ENCODE assay signal across 17 mouse cellular contexts in genomic region chr2:181189321-181189720, GRCm38 (mm10). TPM values are rescaled to one million over a fixed set of nuclear protein-coding genes. Genes with fewer than 3 reads are reported as not detected.
DNase-seq lines count a peak whose midpoint lies in the region; ATAC-seq and TF ChIP-seq lines count a peak whose summit lies in the region.
"Had no signal": no experiment of that assay in that cellular context is flagged by ENCODE, and none has a peak within 500 bp of the region (broad histone marks: within the 10 kb centered on the region; RNA-seq: fewer than 3 reads in every experiment).

No protein-coding gene starts in this region.

- no peak overlapping the region for H3K4me2 ChIP-seq in liver, embryonic 11.5 days
- H3K4me2 ChIP-seq in heart, embryonic 11.5 days: no peak overlapping the region

- in situ Hi-C loops in ES-E14 (cut with MboI; ENCODE audit: low sequenced_read_pairs in 2 of 2, unreplicated experiment in 2 of 2): no loop called here

- H3K4me3 ChIP-seq in gastrocnemius, adult 2 months: no peak overlapping the region
- H3K4me3 ChIP-seq in liver, adult 2 months (ENCODE audit: insufficient read depth, low read depth, low read length): no peak overlapping the region
- H3K4me3 ChIP-seq in liver, embryonic 11.5 days (ENCODE audit: low read depth, low read length): no peak overlapping the region
- peak overlapping the region in 1 of 2 experiments; percentile 32; a peak in 1 of 4 replicates for H3K4me3 ChIP-seq in ES-E14 (ENCODE audit: insufficient read depth in 1 of 2, low read depth in 1 of 2, low read length in 2 of 2, poor library complexity in 1 of 2, severe bottlenecking in 1 of 2)
- H3K4me3 ChIP-seq in macrophage (ENCODE audit: inconsistent target): no peak overlapping the region
- no peak overlapping the region for H3K4me3 ChIP-seq in heart, embryonic 11.5 days (ENCODE audit: low read depth, low read length)

- ATAC-seq in liver, embryonic 11.5 days (replicated peaks; ENCODE audit: low FRiP score): no peak
- no peak for ATAC-seq in heart, embryonic 11.5 days (replicated peaks; ENCODE audit: insufficient number of reproducible peaks, low FRiP score, low TSS enrichment)
- ATAC-seq: midbrain, embryonic 13.5 days had no signal

- H3K9ac ChIP-seq in liver, adult 2 months (ENCODE audit: low read depth, low read length): peak overlapping the region; percentile 19; the same call in 1 of the 2 replicates
- no peak overlapping the region for H3K9ac ChIP-seq in liver, embryonic 11.5 days (ENCODE audit: low read depth, low read length)
- H3K9ac ChIP-seq in ES-E14 (ENCODE audit: insufficient read depth, low read depth, low read length, poor library complexity, severe bottlenecking): peak overlapping the region; percentile 38; the same call in 1 of the 2 replicates
- no peak overlapping the region for H3K9ac ChIP-seq in heart, embryonic 11.5 days (ENCODE audit: low read depth, low read length)

- no peaks in the 10 kb centered on the region for H3K9me3 ChIP-seq in liver, embryonic 11.5 days (ENCODE audit: control insufficient read depth, low read length)
- no peaks in the 10 kb centered on the region for H3K9me3 ChIP-seq in ES-E14 (ENCODE audit: control insufficient read depth, insufficient read depth, low read depth, low read length)
- H3K9me3 ChIP-seq in heart, embryonic 11.5 days (replicated peaks; ENCODE audit: control insufficient read depth, low read length): no peaks in the 10 kb centered on the region
- H3K9me3 ChIP-seq: G1E; midbrain, embryonic 13.5 days had no signal

- no peaks in the 10 kb centered on the region for H3K36me3 ChIP-seq in liver, adult 2 months (ENCODE audit: control insufficient read depth, insufficient read depth, low read length)
- H3K36me3 ChIP-seq in liver, embryonic 11.5 days (ENCODE audit: control insufficient read depth, insufficient read depth, low read length): no peaks in the 10 kb centered on the region
- H3K36me3 ChIP-seq in ES-E14 (ENCODE audit: control insufficient read depth, insufficient read depth, low read length, poor library complexity, severe bottlenecking) (peaks cover 6% of the 10 kb centered on the region; the same call in 1 of the 2 replicates), macrophage (ENCODE audit: inconsistent target) (no peaks in the 10 kb centered on the region)
- H3K36me3 ChIP-seq in heart, embryonic 11.5 days (ENCODE audit: control insufficient read depth, insufficient read depth, low read length): no peaks in the 10 kb centered on the region

- no peaks in the 10 kb centered on the region for H3K79me2 ChIP-seq in liver, adult 2 months (ENCODE audit: control insufficient read depth, insufficient read depth, low read length)
- H3K79me2 ChIP-seq in macrophage (ENCODE audit: inconsistent target): no peaks in the 10 kb centered on the region

- DNase-seq in gastrocnemius, adult 2 months: no peak
- no peak for DNase-seq in gastrocnemius, postnatal 25 days
- peak; percentile 93 for DNase-seq in liver, adult 2 months (ENCODE audit: extremely low read depth, low read depth, low spot score)
- no peak for DNase-seq in liver, embryonic 11.5 days (ENCODE audit: low spot score)
- DNase-seq in ES-E14 (ENCODE audit: low read depth, low spot score): no peak
- DNase-seq in ovary, postnatal 10 days (ENCODE audit: low spot score): no peak
- DNase-seq: cerebellum, adult 11-12 months; left cerebral cortex, postnatal 4 days had no signal

- peak overlapping the region; percentile 93 for H3K27ac ChIP-seq in gastrocnemius, adult 2 months
- peak overlapping the region; percentile 92 for H3K27ac ChIP-seq in liver, adult 2 months (replicated peaks; ENCODE audit: insufficient read depth, low read depth, low read length)
- H3K27ac ChIP-seq in liver, embryonic 11.5 days (ENCODE audit: low read depth, low read length): no peak overlapping the region
- H3K27ac ChIP-seq in ES-E14 (ENCODE audit: insufficient read depth, low read depth, low read length, poor library complexity, severe bottlenecking) (peak overlapping the region; percentile 88; the same call in 1 of the 2 replicates), macrophage (peak overlapping the region; percentile 74; the same call in 1 of the 2 replicates)
- H3K27ac ChIP-seq in heart, embryonic 11.5 days (ENCODE audit: low read depth, low read length): no peak overlapping the region

- intact Hi-C loops in gastrocnemius, adult 2 months (cut with DNase I): loop anchor here (5.0 to 10.0 kb wide), 3 partner anchors 55 to 405 kb away; partner anchors contain the start of genes Helz2, Prpf6, Rtel1 and Samd10

- peaks cover 15% of the 10 kb centered on the region for H3K4me1 ChIP-seq in liver, adult 2 months (ENCODE audit: control insufficient read depth, insufficient read depth, low read length)
- peaks cover 8% of the 10 kb centered on the region for H3K4me1 ChIP-seq in liver, embryonic 11.5 days (replicated peaks; ENCODE audit: control insufficient read depth, insufficient read depth, low read length)
- peaks cover 2 to 4% of the 10 kb centered on the region in 2 experiments; a peak in 2 of 4 replicates for H3K4me1 ChIP-seq in ES-E14 (ENCODE audit: control insufficient read depth in 2 of 2, insufficient read depth in 2 of 2, low read length in 2 of 2, poor library complexity in 1 of 2)
- peaks cover 5% of the 10 kb centered on the region for H3K4me1 ChIP-seq in heart, embryonic 11.5 days (ENCODE audit: control insufficient read depth, insufficient read depth, low read length)

- no peak for TF ChIP-seq POLR2A in liver, adult 2 months (IDR thresholded peaks at IDR 0.05; ENCODE audit: extremely low read depth, insufficient read depth, low read length)

- no peak for TF ChIP-seq CTCF in gastrocnemius, adult 2 months (IDR thresholded peaks at IDR 0.05)
- TF ChIP-seq CTCF in liver, adult 2 months (IDR thresholded peaks at IDR 0.05; ENCODE audit: low read depth, low read length): no peak

- H3K27me3 ChIP-seq in liver, adult 2 months (ENCODE audit: control insufficient read depth, insufficient read depth, low read length): no peaks in the 10 kb centered on the region
- H3K27me3 ChIP-seq in liver, embryonic 11.5 days (replicated peaks; ENCODE audit: control insufficient read depth, insufficient read depth, low read length): no peaks in the 10 kb centered on the region
- no peaks in the 10 kb centered on the region for H3K27me3 ChIP-seq in heart, embryonic 11.5 days (ENCODE audit: control insufficient read depth, insufficient read depth, low read length)

- WGBS in liver, adult 2 months: 22% methylated on average over 1 of the region's 1 CpGs
- 82% methylated on average over 1 of the region's 1 CpGs for WGBS in liver, embryonic 11.5 days
- WGBS in macrophage (ENCODE audit: missing documents): 82% methylated on average over 1 of the region's 1 CpGs
- WGBS in heart, embryonic 11.5 days (ENCODE audit: insufficient replicate concordance): 70% methylated on average over 1 of the region's 1 CpGs

RNA-seq across cellular contexts. Expression of gene Ppdpf, which starts 2.3 kb away (rescaled TPM):
- 10 to 100 TPM; 39.1 to 46.2 TPM for total RNA-seq in gastrocnemius, adult 2 months (2021)
- 10 to 100 TPM; 44.4 to 49.5 TPM for total RNA-seq in gastrocnemius, postnatal 25 days (2021)
- 44.4 and 48.4 TPM in 2 replicates for total RNA-seq in liver, adult 2 months (2014; rRNA removed)
- polyA plus RNA-seq in liver, adult 2 months (2012; rRNA removed): 181 and 217 TPM in 2 replicates
- 172 and 179 TPM in 2 replicates for polyA plus RNA-seq in liver, embryonic 11.5 days (2014; fragmentation: Nextera tagmentation; extraction: Ambion mirVana)
- total RNA-seq in ES-E14 (2012; rRNA removed): 67.1 and 71.8 TPM in 2 replicates
- 10 to 100 TPM in 20 of 26 experiments, 1 to 10 TPM in 6; 3.4 to 39.6 (median 19.1) TPM for total RNA-seq in macrophage (2018; cell fraction: chromatin; rRNA removed)
- 100 to 1,000 TPM in 13 of 26 experiments, 10 to 100 TPM in 13; 60.8 to 145 (median 99.8) TPM for total RNA-seq in macrophage (2018; cell fraction: cytosol; rRNA removed)
- total RNA-seq in macrophage (2018; cell fraction: nucleus; rRNA removed): 10 to 100 TPM; 14.6 to 95.4 (median 48.7) TPM
- 60.5 to 98.7 TPM (median 67.9 TPM) in 3 replicates for polyA plus RNA-seq in macrophage (2018)
- 187 and 214 TPM in 2 replicates for polyA plus RNA-seq in heart, embryonic 11.5 days (2014; fragmentation: Nextera tagmentation; extraction: Ambion mirVana)

RNA-seq across cellular contexts. Expression of gene Ptk6, which starts 13.3 kb away (rescaled TPM):
- not detected for total RNA-seq in gastrocnemius, adult 2 months (2021)
- total RNA-seq in gastrocnemius, postnatal 25 days (2021): not detected
- total RNA-seq in liver, adult 2 months (2014; rRNA removed): 1.1 and 2.5 TPM in 2 replicates
- 0.81 and 0.83 TPM in 2 replicates for polyA plus RNA-seq in liver, adult 2 months (2012; rRNA removed)
- polyA plus RNA-seq in liver, embryonic 11.5 days (2014; fragmentation: Nextera tagmentation; extraction: Ambion mirVana): not detected in 2 replicates
- total RNA-seq in ES-E14 (2012; rRNA removed): 0.11 and 0.22 TPM in 2 replicates
- total RNA-seq in macrophage (2018; cell fraction: chromatin; rRNA removed): under 1 TPM in 1 of 26 experiments, not detected in 25; 0.22 TPM
- total RNA-seq in macrophage (2018; cell fraction: cytosol; rRNA removed): not detected
- under 1 TPM in 1 of 26 experiments, not detected in 25; 0.21 TPM for total RNA-seq in macrophage (2018; cell fraction: nucleus; rRNA removed)
- not detected in 3 replicates for polyA plus RNA-seq in macrophage (2018)
- not detected in 2 replicates for polyA plus RNA-seq in heart, embryonic 11.5 days (2014; fragmentation: Nextera tagmentation; extraction: Ambion mirVana)
- total RNA-seq: adrenal gland, postnatal 36 days; granulocyte monocyte progenitor cell, adult 5-6 weeks; heart, postnatal 14 days; left cerebral cortex, postnatal 4 days had no signal
- polyA plus RNA-seq: erythroblast, embryonic 14.5 days; G1E; midbrain, embryonic 13.5 days; neural tube, embryonic 11.5 days had no signal

RNA-seq across cellular contexts. Expression of gene Srms, which starts 23.7 kb away (rescaled TPM):
- total RNA-seq in gastrocnemius, adult 2 months (2021): under 1 TPM; 0.17 to 0.28 TPM
- total RNA-seq in gastrocnemius, postnatal 25 days (2021): under 1 TPM; 0.20 to 0.24 TPM
- total RNA-seq in liver, adult 2 months (2014; rRNA removed): 0.28 and 0.54 TPM in 2 replicates
- 1.3 and 1.7 TPM in 2 replicates for polyA plus RNA-seq in liver, adult 2 months (2012; rRNA removed)
- 0.23 TPM in 1 of 2 replicates, not detected in the other for polyA plus RNA-seq in liver, embryonic 11.5 days (2014; fragmentation: Nextera tagmentation; extraction: Ambion mirVana)
- 0.67 and 0.79 TPM in 2 replicates for total RNA-seq in ES-E14 (2012; rRNA removed)
- under 1 TPM in 7 of 26 experiments, not detected in 19; 0.23 to 0.63 (median 0.42) TPM for total RNA-seq in macrophage (2018; cell fraction: chromatin; rRNA removed)
- under 1 TPM in 8 of 26 experiments, not detected in 18; 0.03 to 0.11 (median 0.07) TPM for total RNA-seq in macrophage (2018; cell fraction: cytosol; rRNA removed)
- under 1 TPM in 7 of 26 experiments, not detected in 19; 0.17 to 0.31 (median 0.25) TPM for total RNA-seq in macrophage (2018; cell fraction: nucleus; rRNA removed)
- polyA plus RNA-seq in macrophage (2018): not detected in 3 replicates
- polyA plus RNA-seq in heart, embryonic 11.5 days (2014; fragmentation: Nextera tagmentation; extraction: Ambion mirVana): 0.29 TPM in 1 of 2 replicates, not detected in the other
- total RNA-seq: granulocyte monocyte progenitor cell, adult 5-6 weeks had no signal
- polyA plus RNA-seq: G1E; midbrain, embryonic 13.5 days had no signal

RNA-seq across cellular contexts. Expression of gene Fndc11, which starts 30.5 kb away (rescaled TPM):
- not detected for total RNA-seq in gastrocnemius, adult 2 months (2021)
- total RNA-seq in gastrocnemius, postnatal 25 days (2021): not detected
- total RNA-seq in liver, adult 2 months (2014; rRNA removed): not detected in 2 replicates
- polyA plus RNA-seq in liver, adult 2 months (2012; rRNA removed): 0.10 and 0.12 TPM in 2 replicates
- 0.34 TPM in 1 of 2 replicates, not detected in the other for polyA plus RNA-seq in liver, embryonic 11.5 days (2014; fragmentation: Nextera tagmentation; extraction: Ambion mirVana)
- total RNA-seq in ES-E14 (2012; rRNA removed): 0.21 TPM in 1 of 2 replicates, not detected in the other
- total RNA-seq in macrophage (2018; cell fraction: chromatin; rRNA removed): under 1 TPM in 1 of 26 experiments, not detected in 25; 0.66 TPM
- total RNA-seq in macrophage (2018; cell fraction: cytosol; rRNA removed): not detected
- total RNA-seq in macrophage (2018; cell fraction: nucleus; rRNA removed): not detected
- polyA plus RNA-seq in macrophage (2018): not detected in 3 replicates
- polyA plus RNA-seq in heart, embryonic 11.5 days (2014; fragmentation: Nextera tagmentation; extraction: Ambion mirVana): 0.13 TPM in 1 of 2 replicates, not detected in the other
- total RNA-seq: adrenal gland, postnatal 36 days; G1E; granulocyte monocyte progenitor cell, adult 5-6 weeks; left cerebral cortex, postnatal 4 days had no signal
- polyA plus RNA-seq: G1E; neural tube, embryonic 11.5 days had no signal

RNA-seq across cellular contexts. Expression of gene Eef1a2, which starts 32.5 kb away (rescaled TPM):
- total RNA-seq in gastrocnemius, adult 2 months (2021): 1,000 to 10,000 TPM; 2,005 to 2,177 TPM
- total RNA-seq in gastrocnemius, postnatal 25 days (2021): 1,000 to 10,000 TPM; 1,917 to 2,157 TPM
- 0.34 and 0.74 TPM in 2 replicates for total RNA-seq in liver, adult 2 months (2014; rRNA removed)
- polyA plus RNA-seq in liver, adult 2 months (2012; rRNA removed): not detected in 2 replicates
- polyA plus RNA-seq in liver, embryonic 11.5 days (2014; fragmentation: Nextera tagmentation; extraction: Ambion mirVana): not detected in 2 replicates
- total RNA-seq in ES-E14 (2012; rRNA removed): 0.76 and 0.95 TPM in 2 replicates
- not detected for total RNA-seq in macrophage (2018; cell fraction: chromatin; rRNA removed)
- total RNA-seq in macrophage (2018; cell fraction: cytosol; rRNA removed): under 1 TPM in 6 of 26 experiments, not detected in 20; 0.04 to 0.10 (median 0.09) TPM
- not detected for total RNA-seq in macrophage (2018; cell fraction: nucleus; rRNA removed)
- 0.23 to 0.38 TPM in 2 of 3 replicates, not detected in the other for polyA plus RNA-seq in macrophage (2018)
- 4.6 and 5.7 TPM in 2 replicates for polyA plus RNA-seq in heart, embryonic 11.5 days (2014; fragmentation: Nextera tagmentation; extraction: Ambion mirVana)
- total RNA-seq: granulocyte monocyte progenitor cell, adult 5-6 weeks had no signal
- polyA plus RNA-seq: erythroblast, embryonic 14.5 days; G1E had no signal

Comparison
In these comparisons a context has a peak if more than half of its experiments do, and no peak if none do; other contexts are left out.
1. H3K27ac ChIP-seq: peak in gastrocnemius, adult 2 months (single experiment), liver, adult 2 months (single experiment), ES-E14 (single experiment) and macrophage (single experiment); none in liver, embryonic 11.5 days (single experiment) and heart, embryonic 11.5 days (single experiment).
2. H3K9ac ChIP-seq: peak in liver, adult 2 months (single experiment) and ES-E14 (single experiment); none in liver, embryonic 11.5 days (single experiment) and heart, embryonic 11.5 days (single experiment).